Mouse (Mus musculus) macrophage (primary cell): ENCODE measurements around the gene Eif4a2. TPM values are rescaled to one million over a fixed set of nuclear protein-coding genes. Genes with fewer than 3 reads are reported as not detected.
"Not testable (repeated sequence)": the region's sequence is repeated elsewhere in the genome, so short reads cannot be mapped to it uniquely, and the experiment has no call there.

Experiments
- H3K27ac ChIP-seq: fragments of 350-480 bp; formaldehyde crosslinking; 2 replicates; pipeline ENCODE4 v1.9.0; 2021
- H3K36me3 ChIP-seq: fragments of 350-480 bp; formaldehyde crosslinking; 2 replicates; pipeline ENCODE4 v1.9.0; 2021; ENCODE audit errors: inconsistent target
- H3K4me3 ChIP-seq: fragments of 350-480 bp; formaldehyde crosslinking; 2 replicates; pipeline ENCODE4 v1.9.0; 2021; ENCODE audit errors: inconsistent target
- H3K79me2 ChIP-seq: fragments of 350-480 bp; formaldehyde crosslinking; 2 replicates; pipeline ENCODE4 v1.9.0; 2021; ENCODE audit errors: inconsistent target
- WGBS: methylation state at CpG from one replicate; pipeline ENCODE4 v1.1.7; 2026; ENCODE audit warnings: inconsistent platforms; ENCODE audit not compliant: missing documents; 5-methylcytosine and 5-hydroxymethylcytosine counted together
- polyA plus RNA-seq: library from polyadenylated mRNA; stranded (reverse); fragments of 250-400 nt; gene quantifications from 3 replicates; pipeline ENCODE4 v1.2.4, GENCODE M21; 2018; ENCODE audit warnings: inconsistent platforms

The Eif4a2 gene
- polyA plus RNA-seq, 1 experiment from 2014 or later: 205 TPM

- not testable (repeated sequence) for H3K4me3 ChIP-seq, H3K36me3 ChIP-seq
- 92% methylated on average over 1 of the region's 1 CpGs for WGBS
Observed at GRCm38 (mm10) chr16:23098105-23098452, 9.2 kb upstream of the Eif4a2 start.

GRCm38 (mm10) chr16:23099632-23100031, 7.6 kb upstream of the Eif4a2 start:
- H3K79me2 ChIP-seq: no peaks in the 10 kb centered on the region
- H3K27ac ChIP-seq: no peak overlapping the region
- no peak overlapping the region for H3K4me3 ChIP-seq
- 85% methylated on average over 12 of the region's 12 CpGs for WGBS
- H3K36me3 ChIP-seq: no peaks in the 10 kb centered on the region

More at GRCm38 (mm10) chr16:23098105-23098452, 9.2 kb upstream of the Eif4a2 start:
- H3K79me2 ChIP-seq, H3K27ac ChIP-seq: not testable (repeated sequence)

GRCm38 (mm10) chr16:23100099-23100575, 7.1 kb upstream of the Eif4a2 start:
- no peaks in the 10 kb centered on the region for H3K79me2 ChIP-seq
- no peak overlapping the region for H3K27ac ChIP-seq
- no peaks in the 10 kb centered on the region for H3K36me3 ChIP-seq
- WGBS: 45% methylated on average over 6 of the region's 9 CpGs
- H3K4me3 ChIP-seq: no peak overlapping the region

- no peaks in the 10 kb centered on the region for H3K79me2 ChIP-seq
- H3K36me3 ChIP-seq: no peaks in the 10 kb centered on the region
- WGBS: 45% methylated on average over 10 of the region's 10 CpGs
- no peak overlapping the region for H3K27ac ChIP-seq
- no peak overlapping the region for H3K4me3 ChIP-seq
Observed at GRCm38 (mm10) chr16:23100613-23101012, 6.6 kb upstream of the Eif4a2 start.

- Histone ChIP-seq H3K27ac (no peak overlapping the region), H3K4me3 (no peak overlapping the region)
Observed at GRCm38 (mm10) chr16:23102340-23103037, 4.8 kb upstream of the Eif4a2 start.

GRCm38 (mm10) chr16:23103038-23103745, 4.1 kb upstream of the Eif4a2 start:
- no peaks in the 10 kb centered on the region for H3K36me3 ChIP-seq
- H3K4me3 ChIP-seq: no peak overlapping the region
- H3K27ac ChIP-seq: no peak overlapping the region
- 37% methylated on average over 17 of the region's 17 CpGs for WGBS
- H3K79me2 ChIP-seq: peaks cover 7% of the 10 kb centered on the region

More at GRCm38 (mm10) chr16:23102340-23103037, 4.8 kb upstream of the Eif4a2 start:
- H3K79me2 ChIP-seq: no peaks in the 10 kb centered on the region; the same call in 1 of the 2 replicates
- no peaks in the 10 kb centered on the region for H3K36me3 ChIP-seq
- 34% methylated on average over 15 of the region's 15 CpGs for WGBS

GRCm38 (mm10) chr16:23103841-23104240, 3.4 kb upstream of the Eif4a2 start:
- H3K4me3 ChIP-seq: no peak overlapping the region
- H3K27ac ChIP-seq: no peak overlapping the region
- peaks cover 13% of the 10 kb centered on the region for H3K79me2 ChIP-seq
- 15% methylated on average over 2 of the region's 2 CpGs for WGBS
- peaks cover 1% of the 10 kb centered on the region; the same call in 1 of the 2 replicates for H3K36me3 ChIP-seq

GRCm38 (mm10) chr16:23106121-23106520, 1.1 kb upstream of the Eif4a2 start:
- WGBS: 59% methylated on average over 7 of the region's 7 CpGs
- peaks cover 22% of the 10 kb centered on the region for H3K36me3 ChIP-seq
- H3K4me3 ChIP-seq: no peak overlapping the region
- peaks cover 36% of the 10 kb centered on the region for H3K79me2 ChIP-seq
- H3K27ac ChIP-seq: no peak overlapping the region

- H3K4me3 ChIP-seq: peak overlapping the region; percentile 99
- peaks cover 45% of the 10 kb centered on the region for H3K79me2 ChIP-seq
- peak overlapping the region; percentile 97 for H3K27ac ChIP-seq
- peaks cover 40% of the 10 kb centered on the region for H3K36me3 ChIP-seq
- WGBS: under 1% methylated on average over 40 of the region's 52 CpGs
Observed at GRCm38 (mm10) chr16:23107946-23108759, 909 bp downstream of the Eif4a2 start.

- H3K27ac ChIP-seq: peak overlapping the region; percentile 97
- peak overlapping the region; percentile 99 for H3K4me3 ChIP-seq
- peaks cover 42% of the 10 kb centered on the region for H3K36me3 ChIP-seq
- H3K79me2 ChIP-seq: peaks cover 45% of the 10 kb centered on the region
- WGBS: 8% methylated on average over 5 of the region's 5 CpGs
Observed at GRCm38 (mm10) chr16:23108943-23109342, 1.7 kb downstream of the Eif4a2 start.

- Histone ChIP-seq H3K36me3 (peaks cover 47% of the 10 kb centered on the region), H3K27ac (no peak overlapping the region), H3K79me2 (peaks cover 45% of the 10 kb centered on the region), H3K4me3 (peak overlapping the region; percentile 99)
- WGBS: 38% methylated on average over 5 of the region's 5 CpGs
Observed at GRCm38 (mm10) chr16:23109350-23110280, 2.4 kb downstream of the Eif4a2 start.

- no peak overlapping the region for H3K27ac ChIP-seq
- no peak overlapping the region for H3K4me3 ChIP-seq
- WGBS: 89% methylated on average over 12 of the region's 12 CpGs
- peaks cover 47% of the 10 kb centered on the region for H3K36me3 ChIP-seq
- peaks cover 45% of the 10 kb centered on the region for H3K79me2 ChIP-seq
Observed at GRCm38 (mm10) chr16:23112348-23112747, 5.1 kb downstream of the Eif4a2 start.

GRCm38 (mm10) chr16:23112861-23113435, 5.7 kb downstream of the Eif4a2 start:
- H3K36me3 ChIP-seq: peaks cover 47% of the 10 kb centered on the region
- H3K79me2 ChIP-seq: peaks cover 40% of the 10 kb centered on the region
- H3K4me3 ChIP-seq: no peak overlapping the region
- H3K27ac ChIP-seq: no peak overlapping the region
- WGBS: 78% methylated on average over 8 of the region's 9 CpGs
